Mouse (Mus musculus): ENCODE data around the gene Stra6. TPM values are rescaled to one million over a fixed set of nuclear protein-coding genes. Genes with fewer than 3 reads are reported as not detected.

Gene Stra6
- total and polyA plus RNA-seq, 3 experiments, result 0.11 TPM; not detected in 2

GRCm38 (mm10) chr9:58202676-58203453 lies 139.3 kb downstream of the Stra6 start:
- Histone ChIP-seq H3K4me1 (ENCODE audit: insufficient read depth, low read depth, low read length) (peaks cover 25% of the 10 kb centered on the region), H3K9me3 (replicated peaks) (peaks cover 16% of the 10 kb centered on the region), H3K27me3 (ENCODE audit: insufficient read depth, low read length) (peaks cover 94% of the 10 kb centered on the region), H3K36me3 (replicated peaks) (no peaks in the 10 kb centered on the region), H3K4me3 (ENCODE audit: low read depth, low read length) (no peak overlapping the region)
- DNase-seq (ENCODE audit: low spot score), result no peak
- no peak for TF ChIP-seq POLR2AphosphoS5 (IDR thresholded peaks at IDR 0.05; ENCODE audit: insufficient replicate concordance, low read depth, low read length)
- TF ChIP-seq GATA2 (IDR thresholded peaks at IDR 0.05; ENCODE audit: borderline replicate concordance, low read depth, low read length), result no peak
- TF ChIP-seq TAL1 (conservative IDR thresholded peaks at IDR 0.05; ENCODE audit: low read depth, low read length), result no peak
- no peak for ATAC-seq (ENCODE audit: extremely low read depth, insufficient number of reproducible peaks, low FRiP score, poor library complexity, severe bottlenecking)

Other genes with a start within 250 kb of the Stra6 start
- gene Arid3b, start 227.0 kb upstream of the Stra6 start, total RNA-seq (2014; fragmentation: Nextera tagmentation), result 16.7 and 19.5 TPM in 2 replicates
- 6.1 and 7.2 TPM in 2 replicates for gene Arid3b, start 227.0 kb upstream of the Stra6 start, total RNA-seq (2017)
- gene Arid3b, start 227.0 kb upstream of the Stra6 start, polyA plus RNA-seq (2012), result 4.0 and 7.4 TPM in 2 replicates
- 155 and 159 TPM in 2 replicates for gene Ubl7, start 152.8 kb upstream of the Stra6 start, total RNA-seq (2014; fragmentation: Nextera tagmentation)
- gene Ubl7, start 152.8 kb upstream of the Stra6 start, total RNA-seq (2017), result 19.1 and 21.1 TPM in 2 replicates
- 72.5 and 110 TPM in 2 replicates for gene Ubl7, start 152.8 kb upstream of the Stra6 start, polyA plus RNA-seq (2012)
- not detected in 2 replicates for gene Sema7a, start 123.7 kb upstream of the Stra6 start, total RNA-seq (2014; fragmentation: Nextera tagmentation)
- gene Sema7a, start 123.7 kb upstream of the Stra6 start, total RNA-seq (2017), result not detected in 2 replicates
- gene Sema7a, start 123.7 kb upstream of the Stra6 start, polyA plus RNA-seq (2012), result 0.01 TPM in 1 of 2 replicates, not detected in the other
- gene Cyp11a1, start 57.4 kb upstream of the Stra6 start, total RNA-seq (2014; fragmentation: Nextera tagmentation), result 0.68 and 1.7 TPM in 2 replicates
- gene Cyp11a1, start 57.4 kb upstream of the Stra6 start, total RNA-seq (2017), result 16.7 and 18.2 TPM in 2 replicates
- 0.12 and 0.20 TPM in 2 replicates for gene Cyp11a1, start 57.4 kb upstream of the Stra6 start, polyA plus RNA-seq (2012)
- not detected in 2 replicates for gene Ccdc33, start 55.0 kb downstream of the Stra6 start, total RNA-seq (2014; fragmentation: Nextera tagmentation)
- gene Ccdc33, start 55.0 kb downstream of the Stra6 start, total RNA-seq (2017), result 0.05 and 0.23 TPM in 2 replicates
- not detected in 2 replicates for gene Ccdc33, start 55.0 kb downstream of the Stra6 start, polyA plus RNA-seq (2012)
- not detected in 2 replicates for gene Islr, start 140.5 kb downstream of the Stra6 start, total RNA-seq (2014; fragmentation: Nextera tagmentation)
- gene Islr, start 140.5 kb downstream of the Stra6 start, total RNA-seq (2017), result 0.12 and 0.22 TPM in 2 replicates
- gene Islr, start 140.5 kb downstream of the Stra6 start, polyA plus RNA-seq (2012), result not detected in 2 replicates
- not detected in 2 replicates for gene Islr2, start 140.5 kb downstream of the Stra6 start, total RNA-seq (2014; fragmentation: Nextera tagmentation)
- 0.11 TPM in 1 of 2 replicates, not detected in the other for gene Islr2, start 140.5 kb downstream of the Stra6 start, total RNA-seq (2017)
- gene Islr2, start 140.5 kb downstream of the Stra6 start, polyA plus RNA-seq (2012), result 0.03 and 0.04 TPM in 2 replicates
- gene Pml, start 186.0 kb downstream of the Stra6 start, total RNA-seq (2014; fragmentation: Nextera tagmentation), result 101 and 108 TPM in 2 replicates
- 19.0 and 22.3 TPM in 2 replicates for gene Pml, start 186.0 kb downstream of the Stra6 start, total RNA-seq (2017)
- 163 and 217 TPM in 2 replicates for gene Pml, start 186.0 kb downstream of the Stra6 start, polyA plus RNA-seq (2012)
- gene Stoml1, start 189.4 kb downstream of the Stra6 start, total RNA-seq (2014; fragmentation: Nextera tagmentation), result 7.4 and 8.6 TPM in 2 replicates
- 6.9 and 8.8 TPM in 2 replicates for gene Stoml1, start 189.4 kb downstream of the Stra6 start, total RNA-seq (2017)
- 6.0 and 6.4 TPM in 2 replicates for gene Stoml1, start 189.4 kb downstream of the Stra6 start, polyA plus RNA-seq (2012)
- not detected in 2 replicates for gene Loxl1, start 249.4 kb downstream of the Stra6 start, total RNA-seq (2014; fragmentation: Nextera tagmentation)
- gene Loxl1, start 249.4 kb downstream of the Stra6 start, total RNA-seq (2017), result not detected in 2 replicates
- gene Loxl1, start 249.4 kb downstream of the Stra6 start, polyA plus RNA-seq (2012), result not detected in 2 replicates

Measured in G1E (cell line).